Mouse (Mus musculus) lung, adult 2 months (tissue): ENCODE data around the gene Plcl1. TPM values are rescaled to one million over a fixed set of nuclear protein-coding genes. Genes with fewer than 3 reads are reported as not detected.

ENCODE experiments used
- DNase-seq: peaks from one replicate; pipeline ENCODE4 v3.0.0; 2022
- H3K4me1 ChIP-seq: fragments of 200-500 bp; 2 replicates; pipeline ENCODE4 v1.6.1; 2011; ENCODE audit warnings: low read length; ENCODE audit not compliant: control insufficient read depth, insufficient read depth
- H3K4me3 ChIP-seq: fragments of 200-500 bp; replicated peaks from 2 replicates; pipeline ENCODE3; 2011; ENCODE audit warnings: low read depth, mild to moderate bottlenecking, control low read depth, low read length; ENCODE audit errors: extremely low read depth
- CTCF ChIP-seq: fragments of 200-500 bp; IDR thresholded peaks from 2 replicates; pipeline ENCODE4 v1.5.1; 2011; ENCODE audit warnings: mild to moderate bottlenecking, low read length, control low read depth; ENCODE audit not compliant: insufficient read depth
- POLR2A ChIP-seq: fragments of 200-500 bp; IDR thresholded peaks from 2 replicates; pipeline ENCODE4 v1.6.1; 2011; ENCODE audit warnings: low read depth, mild to moderate bottlenecking, control low read depth, low read length, borderline replicate concordance; ENCODE audit errors: extremely low read depth
- WGBS: fragments of 180-500 bp; shearing (Covaris S2); methylation state at CpG from one replicate; pipeline ENCODE4 v1.1.7; 2018; 5-methylcytosine and 5-hydroxymethylcytosine counted together
- polyA plus RNA-seq: library from polyadenylated mRNA; depleted of rRNA; stranded (reverse); fragments of >200 nt; gene quantifications from 2 replicates; pipeline ENCODE4 v1.2.3, GENCODE M21; 2012

Plcl1 gene
- polyA plus RNA-seq, 1 experiment = 2.4 TPM

- Histone ChIP-seq H3K4me1 (no peaks in the 10 kb centered on the region), H3K4me3 (no peak overlapping the region)
- TF ChIP-seq CTCF (no peak), POLR2A (no peak)
- DNase-seq = no peak
- 71% methylated on average over 2 of the region's 2 CpGs for WGBS
These were observed 299.0 kb downstream of the Plcl1 start for GRCm38 (mm10) chr1:55704707-55705106.

DNA sequence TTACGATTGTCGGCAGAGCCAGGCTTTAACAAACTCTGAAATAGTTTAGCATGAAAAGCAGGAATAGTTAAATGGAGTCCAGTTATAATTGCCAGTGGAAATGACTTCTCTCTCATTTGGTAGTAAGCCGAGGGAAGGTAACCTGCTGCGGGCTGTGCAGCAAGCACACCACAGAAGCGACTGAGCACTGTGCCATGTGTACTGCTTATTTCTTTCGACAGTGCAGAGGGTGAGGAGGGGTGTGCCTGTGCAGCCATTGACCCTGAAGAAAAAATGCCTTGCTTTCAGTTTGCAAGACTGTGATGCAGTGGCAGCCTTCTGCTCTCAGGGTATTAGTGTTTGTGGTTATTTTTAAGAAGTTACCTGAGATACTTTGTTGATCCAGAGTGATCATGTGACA lies 299.5 kb downstream of the Plcl1 start:
- no peaks in the 10 kb centered on the region for H3K4me1 ChIP-seq
- no peak for DNase-seq
- no peak for TF ChIP-seq POLR2A
- no peak for TF ChIP-seq CTCF
- no peak overlapping the region for H3K4me3 ChIP-seq
- 87% methylated on average over 6 of the region's 6 CpGs for WGBS

- 81% methylated on average over 3 of the region's 3 CpGs for WGBS
- no peak overlapping the region for H3K4me3 ChIP-seq
- DNase-seq = no peak
- no peak for TF ChIP-seq CTCF
- no peak for TF ChIP-seq POLR2A
- no peaks in the 10 kb centered on the region for H3K4me1 ChIP-seq
These were observed 300.0 kb downstream of the Plcl1 start for GRCm38 (mm10) chr1:55705756-55706155.

DNA sequence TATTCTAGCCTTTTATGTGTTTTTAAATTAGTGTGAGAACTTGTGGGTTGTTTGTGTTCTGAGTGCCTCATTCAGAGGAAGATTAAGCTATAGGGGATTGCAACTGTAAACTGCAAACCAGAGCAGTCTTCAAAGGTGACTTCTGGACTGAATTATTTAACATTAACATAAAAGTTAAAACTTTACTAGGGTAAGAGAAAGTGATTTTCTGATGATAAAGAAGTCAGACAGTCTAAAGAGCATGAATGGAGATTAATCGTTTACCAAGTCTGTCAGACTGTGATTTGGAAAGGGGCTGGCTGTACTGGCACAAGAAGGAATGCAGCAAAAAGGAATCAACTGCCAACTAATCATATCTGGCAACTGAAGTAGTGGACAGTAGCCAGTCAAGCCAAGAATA lies 301.2 kb downstream of the Plcl1 start:
- WGBS = 40% methylated on average over 1 of the region's 1 CpGs
- TF ChIP-seq CTCF (no peak), POLR2A (no peak)
- DNase-seq = no peak
- H3K4me1 ChIP-seq = no peaks in the 10 kb centered on the region
- H3K4me3 ChIP-seq = no peak overlapping the region

DNA sequence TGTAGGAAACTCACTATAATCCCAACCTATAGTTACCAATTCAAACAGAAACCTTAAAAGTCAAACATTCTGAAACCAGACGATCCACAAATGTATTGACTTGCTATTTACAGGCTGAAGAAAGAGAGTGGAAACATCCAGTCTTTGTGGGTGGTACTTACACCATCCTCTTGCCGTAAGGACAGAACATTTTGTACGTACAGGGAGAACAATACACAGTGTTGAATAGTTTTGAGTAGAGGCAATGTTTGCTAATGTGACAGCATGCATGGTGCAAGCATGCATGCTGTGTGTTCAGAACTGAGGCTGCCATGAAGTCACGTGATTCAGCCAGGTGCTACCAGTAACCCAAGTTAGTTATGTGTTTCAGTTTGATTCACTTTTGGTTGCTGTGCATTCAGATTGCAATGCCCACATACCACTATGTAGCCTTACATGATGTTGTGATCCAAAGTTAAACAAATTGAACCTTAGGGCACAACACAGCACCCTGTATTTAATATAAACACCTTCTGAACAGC lies 311.6 kb downstream of the Plcl1 start:
- no peak for TF ChIP-seq POLR2A
- DNase-seq = no peak
- Histone ChIP-seq H3K4me1 (no peaks in the 10 kb centered on the region), H3K4me3 (no peak overlapping the region)
- 77% methylated on average over 4 of the region's 4 CpGs for WGBS

- Histone ChIP-seq H3K4me3 (no peak overlapping the region), H3K4me1 (no peaks in the 10 kb centered on the region)
- TF ChIP-seq CTCF = no peak
- TF ChIP-seq POLR2A = no peak
- 48% methylated on average over 3 of the region's 3 CpGs for WGBS
- no peak for DNase-seq
These were observed 319.7 kb downstream of the Plcl1 start for GRCm38 (mm10) chr1:55725428-55725827.

DNA sequence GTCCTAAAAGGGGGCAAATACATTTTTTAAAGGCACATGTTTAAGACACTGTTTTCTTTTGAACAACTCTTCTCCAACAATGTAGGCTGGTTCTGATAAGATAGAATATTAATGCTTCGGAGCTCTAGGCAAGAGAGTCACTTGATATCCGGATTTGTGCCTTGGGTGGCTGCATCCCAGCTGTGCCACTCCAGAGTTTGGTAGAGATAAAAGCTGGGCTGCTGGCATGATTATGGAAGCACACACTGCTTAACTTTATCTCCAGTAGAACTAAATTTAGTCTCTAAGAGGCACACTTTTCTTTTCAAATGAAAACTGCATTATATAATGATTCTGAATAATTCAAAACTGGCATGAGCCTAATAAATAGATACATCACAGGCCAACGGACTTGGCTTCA lies 323.6 kb downstream of the Plcl1 start:
- TF ChIP-seq POLR2A (no peak), CTCF (no peak)
- no peaks in the 10 kb centered on the region for H3K4me1 ChIP-seq
- no peak overlapping the region for H3K4me3 ChIP-seq
- 77% methylated on average over 3 of the region's 3 CpGs for WGBS
- DNase-seq = no peak

GRCm38 (mm10) chr1:55732951-55733350 lies 327.2 kb downstream of the Plcl1 start:
- WGBS = 71% methylated on average over 3 of the region's 3 CpGs
- TF ChIP-seq POLR2A (no peak), CTCF (no peak)
- no peak overlapping the region for H3K4me3 ChIP-seq
- no peaks in the 10 kb centered on the region for H3K4me1 ChIP-seq
- DNase-seq = no peak

DNA sequence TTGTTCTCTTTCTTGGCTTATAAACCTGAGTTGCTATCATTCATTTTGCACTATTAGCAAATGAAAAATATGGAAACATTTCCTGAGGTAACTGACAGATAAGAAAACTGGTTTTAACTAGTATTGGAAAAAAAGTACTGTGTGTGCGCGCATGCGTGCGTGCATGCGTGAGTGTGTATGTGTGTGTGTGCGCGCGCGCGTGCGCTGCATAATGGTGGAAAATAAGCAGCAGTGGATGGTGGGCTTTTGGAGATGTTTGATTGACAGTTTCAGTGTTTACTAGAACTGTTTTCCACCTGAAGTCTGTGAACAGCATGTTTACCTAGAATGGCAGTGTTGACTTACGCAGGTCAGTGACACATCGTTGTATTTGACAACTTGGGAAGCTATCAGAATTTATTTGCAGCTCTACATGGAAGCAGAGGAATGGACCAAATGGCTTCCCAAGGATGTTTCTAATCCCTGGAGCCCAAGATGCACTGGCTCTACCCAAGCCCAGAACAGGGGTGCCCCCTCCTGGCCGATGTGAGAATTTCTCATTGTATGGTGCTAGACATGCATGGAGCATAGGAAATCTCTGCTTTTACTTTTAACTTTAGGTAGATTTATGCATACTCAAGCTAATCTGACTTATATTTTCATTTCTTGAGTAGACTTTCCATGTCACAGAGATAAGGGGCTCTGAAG lies 330.5 kb downstream of the Plcl1 start:
- WGBS = 84% methylated on average over 14 of the region's 14 CpGs
- peak; percentile 85 for TF ChIP-seq CTCF
- no peak for TF ChIP-seq POLR2A
- no peaks in the 10 kb centered on the region for H3K4me1 ChIP-seq
- DNase-seq = peak; percentile 76
- no peak overlapping the region for H3K4me3 ChIP-seq

- 69% methylated on average over 5 of the region's 5 CpGs for WGBS
- no peak for DNase-seq
These were observed 331.1 kb downstream of the Plcl1 start for GRCm38 (mm10) chr1:55736762-55737288.

More at GRCm38 (mm10) chr1:55736762-55737288, 331.1 kb downstream of the Plcl1 start:
- TF ChIP-seq POLR2A = no peak
- no peak for TF ChIP-seq CTCF
- Histone ChIP-seq H3K4me3 (no peak overlapping the region), H3K4me1 (no peaks in the 10 kb centered on the region)
